Mouse (Mus musculus): ENCODE measurements around the gene Lca5l.

GRCm38 (mm10) chr16:96128466-96128865 is 63.6 kb downstream of the Lca5l start:
- TF ChIP-seq POLR2A (IDR thresholded peaks at IDR 0.05; ENCODE audit: extremely low read depth, insufficient read depth, low read length) = no peak
- TF ChIP-seq CTCF (IDR thresholded peaks at IDR 0.05; ENCODE audit: low read depth, low read length) = no peak

Measured in liver, adult 2 months (tissue).